Mouse (Mus musculus): ENCODE measurements at regions not wholly inside any gene's neighbourhood (a gene's known extent, or its start where the extent isn't known, plus 50 kb on each side); places are given as distances from the start of the nearest gene placed in this dataset.

GRCm38 (mm10) chr5:51397528-51397927 is 170.0 kb downstream of the Ppargc1a start:
- H3K9ac ChIP-seq (ENCODE audit: low read depth, low read length, severe bottlenecking) = no peak overlapping the region
- no peaks in the 10 kb centered on the region for H3K9me3 ChIP-seq (ENCODE audit: control insufficient read depth, low read length)
- H3K36me3 ChIP-seq (ENCODE audit: control insufficient read depth, insufficient read depth, low read length) = no peaks in the 10 kb centered on the region
- TF ChIP-seq POLR2A (IDR thresholded peaks at IDR 0.05; ENCODE audit: borderline replicate concordance, extremely low read depth, insufficient read depth, insufficient read length) = no peak
- no peak overlapping the region for H3K4me3 ChIP-seq (replicated peaks; ENCODE audit: low read length)
- no peaks in the 10 kb centered on the region for H3K4me1 ChIP-seq (ENCODE audit: control insufficient read depth, insufficient read depth, low read length)
- H3K27ac ChIP-seq (replicated peaks; ENCODE audit: low read depth, low read length) = no peak overlapping the region
- DNase-seq (ENCODE audit: low spot score) (no peak), ATAC-seq (ENCODE audit: low FRiP score, low read depth) (no peak)
- no peaks in the 10 kb centered on the region for H3K27me3 ChIP-seq (ENCODE audit: control insufficient read depth, insufficient read depth, low read length)
- no peak overlapping the region for H3K4me2 ChIP-seq (replicated peaks; ENCODE audit: low read depth, low read length, severe bottlenecking)
- WGBS = 73% methylated on average over 5 of the region's 5 CpGs

- TF ChIP-seq POLR2A (IDR thresholded peaks at IDR 0.05; ENCODE audit: borderline replicate concordance, extremely low read depth, insufficient read depth, insufficient read length) = no peak
- Histone ChIP-seq H3K36me3 (ENCODE audit: control insufficient read depth, insufficient read depth, low read length) (no peaks in the 10 kb centered on the region), H3K4me3 (replicated peaks; ENCODE audit: low read length) (no peak overlapping the region), H3K27me3 (ENCODE audit: control insufficient read depth, insufficient read depth, low read length) (no peaks in the 10 kb centered on the region), H3K4me2 (replicated peaks; ENCODE audit: low read depth, low read length, severe bottlenecking) (no peak overlapping the region), H3K4me1 (ENCODE audit: control insufficient read depth, insufficient read depth, low read length) (no peaks in the 10 kb centered on the region), H3K9ac (ENCODE audit: low read depth, low read length, severe bottlenecking) (no peak overlapping the region), H3K27ac (replicated peaks; ENCODE audit: low read depth, low read length) (no peak overlapping the region), H3K9me3 (ENCODE audit: control insufficient read depth, low read length) (no peaks in the 10 kb centered on the region)
- ATAC-seq (ENCODE audit: low FRiP score, low read depth) (no peak), DNase-seq (ENCODE audit: low spot score) (no peak)
- WGBS = 85% methylated on average over 8 of the region's 8 CpGs
These were observed 176.2 kb downstream of the Ppargc1a start for GRCm38 (mm10) chr5:51391319-51391718.

- H3K36me3 ChIP-seq (ENCODE audit: control insufficient read depth, insufficient read depth, low read length) = no peaks in the 10 kb centered on the region
- H3K27me3 ChIP-seq (ENCODE audit: control insufficient read depth, insufficient read depth, low read length) = no peaks in the 10 kb centered on the region
- 56% methylated on average over 2 of the region's 2 CpGs for WGBS
- H3K9ac ChIP-seq (ENCODE audit: low read depth, low read length, severe bottlenecking) = no peak overlapping the region
- ATAC-seq (ENCODE audit: low FRiP score, low read depth) (no peak), DNase-seq (ENCODE audit: low spot score) (no peak)
- H3K9me3 ChIP-seq (ENCODE audit: control insufficient read depth, low read length) = no peaks in the 10 kb centered on the region
- H3K4me1 ChIP-seq (ENCODE audit: control insufficient read depth, insufficient read depth, low read length) = no peaks in the 10 kb centered on the region
- H3K4me2 ChIP-seq (replicated peaks; ENCODE audit: low read depth, low read length, severe bottlenecking) = no peak overlapping the region
- H3K27ac ChIP-seq (replicated peaks; ENCODE audit: low read depth, low read length) = no peak overlapping the region
- no peak overlapping the region for H3K4me3 ChIP-seq (replicated peaks; ENCODE audit: low read length)
- TF ChIP-seq POLR2A (IDR thresholded peaks at IDR 0.05; ENCODE audit: borderline replicate concordance, extremely low read depth, insufficient read depth, insufficient read length) = no peak
These were observed 179.8 kb downstream of the Ppargc1a start for GRCm38 (mm10) chr5:51387751-51388150.

GRCm38 (mm10) chr5:51386409-51386808 is 181.1 kb downstream of the Ppargc1a start:
- H3K9ac ChIP-seq (ENCODE audit: low read depth, low read length, severe bottlenecking) = no peak overlapping the region
- no peak overlapping the region for H3K27ac ChIP-seq (replicated peaks; ENCODE audit: low read depth, low read length)
- DNase-seq (ENCODE audit: low spot score) (no peak), ATAC-seq (ENCODE audit: low FRiP score, low read depth) (no peak)
- H3K4me3 ChIP-seq (replicated peaks; ENCODE audit: low read length) = no peak overlapping the region
- H3K36me3 ChIP-seq (ENCODE audit: control insufficient read depth, insufficient read depth, low read length) = no peaks in the 10 kb centered on the region
- H3K4me2 ChIP-seq (replicated peaks; ENCODE audit: low read depth, low read length, severe bottlenecking) = no peak overlapping the region
- H3K4me1 ChIP-seq (ENCODE audit: control insufficient read depth, insufficient read depth, low read length) = no peaks in the 10 kb centered on the region
- WGBS = 81% methylated on average over 3 of the region's 3 CpGs
- no peak for TF ChIP-seq POLR2A (IDR thresholded peaks at IDR 0.05; ENCODE audit: borderline replicate concordance, extremely low read depth, insufficient read depth, insufficient read length)
- H3K9me3 ChIP-seq (ENCODE audit: control insufficient read depth, low read length) = no peaks in the 10 kb centered on the region
- no peaks in the 10 kb centered on the region for H3K27me3 ChIP-seq (ENCODE audit: control insufficient read depth, insufficient read depth, low read length)

GRCm38 (mm10) chr5:51384278-51384677 is 183.2 kb downstream of the Ppargc1a start:
- no peak for DNase-seq (ENCODE audit: low spot score)
- no peak for ATAC-seq (ENCODE audit: low FRiP score, low read depth)
- no peaks in the 10 kb centered on the region for H3K36me3 ChIP-seq (ENCODE audit: control insufficient read depth, insufficient read depth, low read length)
- no peaks in the 10 kb centered on the region for H3K27me3 ChIP-seq (ENCODE audit: control insufficient read depth, insufficient read depth, low read length)
- no peaks in the 10 kb centered on the region for H3K9me3 ChIP-seq (ENCODE audit: control insufficient read depth, low read length)
- WGBS = 82% methylated on average over 6 of the region's 6 CpGs
- no peak overlapping the region for H3K4me3 ChIP-seq (replicated peaks; ENCODE audit: low read length)
- H3K4me1 ChIP-seq (ENCODE audit: control insufficient read depth, insufficient read depth, low read length) = no peaks in the 10 kb centered on the region
- no peak for TF ChIP-seq POLR2A (IDR thresholded peaks at IDR 0.05; ENCODE audit: borderline replicate concordance, extremely low read depth, insufficient read depth, insufficient read length)
- H3K4me2 ChIP-seq (replicated peaks; ENCODE audit: low read depth, low read length, severe bottlenecking) = no peak overlapping the region
- H3K27ac ChIP-seq (replicated peaks; ENCODE audit: low read depth, low read length) = no peak overlapping the region
- H3K9ac ChIP-seq (ENCODE audit: low read depth, low read length, severe bottlenecking) = no peak overlapping the region

GRCm38 (mm10) chr5:51359101-51359500 is 208.4 kb downstream of the Ppargc1a start:
- H3K4me2 ChIP-seq (replicated peaks; ENCODE audit: low read depth, low read length, severe bottlenecking) = no peak overlapping the region
- no peak overlapping the region for H3K27ac ChIP-seq (replicated peaks; ENCODE audit: low read depth, low read length)
- H3K4me1 ChIP-seq (ENCODE audit: control insufficient read depth, insufficient read depth, low read length) = no peaks in the 10 kb centered on the region
- H3K9me3 ChIP-seq (ENCODE audit: control insufficient read depth, low read length) = no peaks in the 10 kb centered on the region
- H3K36me3 ChIP-seq (ENCODE audit: control insufficient read depth, insufficient read depth, low read length) = no peaks in the 10 kb centered on the region
- no peak overlapping the region for H3K4me3 ChIP-seq (replicated peaks; ENCODE audit: low read length)
- WGBS = 84% methylated on average over 1 of the region's 1 CpGs
- H3K9ac ChIP-seq (ENCODE audit: low read depth, low read length, severe bottlenecking) = no peak overlapping the region
- H3K27me3 ChIP-seq (ENCODE audit: control insufficient read depth, insufficient read depth, low read length) = no peaks in the 10 kb centered on the region
- ATAC-seq (ENCODE audit: low FRiP score, low read depth) = no peak
- DNase-seq (ENCODE audit: low spot score) = no peak
- TF ChIP-seq POLR2A (IDR thresholded peaks at IDR 0.05; ENCODE audit: borderline replicate concordance, extremely low read depth, insufficient read depth, insufficient read length) = no peak
